Mouse (Mus musculus): ENCODE measurements around the gene Rbms1.

DNA sequence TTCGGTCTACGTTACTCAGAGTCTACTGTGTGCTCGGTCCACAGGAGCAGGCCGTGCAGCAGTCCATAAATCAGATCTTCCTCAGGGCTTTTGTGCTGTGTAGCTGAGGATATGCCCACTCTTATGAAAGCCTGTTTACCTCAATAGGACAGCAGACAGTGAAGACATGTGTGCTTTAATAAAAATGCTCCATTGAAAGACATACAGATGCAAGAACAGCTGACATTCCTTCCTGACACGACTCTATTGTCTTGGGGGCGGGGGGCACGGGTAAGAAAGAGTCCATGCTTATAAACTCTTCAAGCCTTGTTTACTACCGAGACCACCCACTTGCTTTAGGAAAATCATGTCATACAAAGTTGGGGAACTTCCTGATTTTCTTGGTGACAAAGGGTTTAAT lies 196.6 kb downstream of the Rbms1 start:
- TF ChIP-seq GATA1 (IDR thresholded peaks at IDR 0.05; ENCODE audit: low read depth, low read length), result no peak
- no peak for TF ChIP-seq CTCF (IDR thresholded peaks at IDR 0.05 in 2 of 3, conservative IDR thresholded peaks at IDR 0.05 in 1 of 3; ENCODE audit: control insufficient read depth in 1 of 3, insufficient read depth in 1 of 3, low read depth in 2 of 3, low read length in 3 of 3, poor library complexity in 1 of 3, severe bottlenecking in 1 of 3)
- TF ChIP-seq E2F4 (IDR thresholded peaks at IDR 0.05; ENCODE audit: borderline replicate concordance, low read depth, low read length), result no peak
- no peak for TF ChIP-seq MXI1 (IDR thresholded peaks at IDR 0.05; ENCODE audit: low read depth, low read length)
- no peak for TF ChIP-seq POLR2A (IDR thresholded peaks at IDR 0.05; ENCODE audit: control insufficient read depth in 1 of 2, insufficient read depth in 1 of 2, low read depth in 1 of 2, low read length in 2 of 2, poor library complexity in 1 of 2)
- TF ChIP-seq JUND (IDR thresholded peaks at IDR 0.05; ENCODE audit: low read depth, low read length), result no peak
- no peak for TF ChIP-seq NRF1 (IDR thresholded peaks at IDR 0.05; ENCODE audit: insufficient read depth, low read depth, low read length, poor library complexity, severe bottlenecking)
- no peak for TF ChIP-seq UBTF (IDR thresholded peaks at IDR 0.05; ENCODE audit: borderline replicate concordance, insufficient read depth, low read depth, low read length)
